Mouse (Mus musculus) frontal cortex, postnatal 10 days (tissue): ENCODE measurements around the gene Lrrc49.

Experiments
- DNase-seq, 2 experiments: peaks; one replicate each; pipeline ENCODE4 v3.0.0; 2022; ENCODE audit warnings: low spot score in 2 of 2, mixed read lengths in 1 of 2

Lrrc49 gene

GRCm38 (mm10) chr9:60674780-60675179, 13.2 kb downstream of the Lrrc49 start:
- no peak for DNase-seq

- DNase-seq, result no peak
Observed at GRCm38 (mm10) chr9:60672568-60672967, 15.4 kb downstream of the Lrrc49 start.

- DNase-seq, result no peak
Observed at GRCm38 (mm10) chr9:60668886-60669285, 19.1 kb downstream of the Lrrc49 start.

DNA sequence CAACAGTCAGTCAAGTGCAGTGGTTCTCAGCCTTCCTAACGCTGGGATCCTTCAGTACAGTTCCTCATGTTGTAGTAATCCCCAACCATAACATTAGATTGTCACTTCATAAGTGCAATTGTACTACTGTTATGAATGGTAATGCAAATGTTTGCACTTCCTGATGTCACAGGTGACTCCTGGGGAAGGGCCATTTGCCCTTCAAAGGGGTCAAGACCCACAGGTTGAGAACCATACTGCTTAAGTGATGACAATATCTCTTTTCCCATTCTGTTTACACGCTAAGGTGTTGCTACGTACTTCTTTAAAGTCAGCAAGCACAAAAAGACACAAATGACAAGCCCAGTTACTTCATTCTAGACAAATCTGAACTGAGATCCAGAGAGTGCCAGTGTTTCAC, 22.4 kb downstream of the Lrrc49 start:
- no peak for DNase-seq

DNA sequence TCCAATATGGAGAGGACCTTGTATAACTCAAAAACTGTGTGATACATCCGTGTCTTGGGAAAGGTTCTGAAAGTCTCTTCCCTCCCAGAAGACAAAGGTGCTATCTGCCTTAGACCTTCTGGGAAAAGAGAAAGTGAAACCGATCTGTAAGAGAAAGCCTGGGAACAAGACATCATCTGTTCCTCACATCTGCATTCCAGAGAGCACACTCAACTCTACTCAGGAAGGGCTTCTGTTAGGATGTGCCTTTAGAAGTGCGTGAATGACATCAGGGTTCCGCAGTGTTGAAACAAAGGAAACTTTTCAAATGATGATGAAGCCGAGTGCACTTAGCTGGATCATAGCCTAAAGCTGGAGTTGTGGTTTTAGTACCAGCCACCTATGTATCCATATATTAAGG, 23.1 kb downstream of the Lrrc49 start:
- no peak for DNase-seq

DNA sequence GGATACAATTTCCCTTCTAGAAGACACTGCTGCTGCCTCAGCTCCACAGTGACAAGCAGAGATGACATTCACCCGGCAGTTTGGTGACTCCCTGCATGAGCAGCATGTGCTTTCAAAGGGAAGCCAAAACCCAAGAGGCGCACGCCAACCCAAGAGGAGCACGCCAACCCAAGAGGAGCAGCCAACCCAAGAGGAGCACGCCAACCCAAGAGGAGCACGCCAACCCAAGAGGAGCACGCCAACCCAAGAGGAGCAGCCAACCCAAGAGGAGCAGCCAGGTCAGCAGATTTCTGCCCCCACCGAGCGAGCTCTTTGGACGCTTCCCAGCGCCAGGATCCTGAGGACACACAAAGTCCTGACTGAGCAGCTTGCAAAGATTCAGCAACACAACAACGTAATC, 23.6 kb downstream of the Lrrc49 start:
- DNase-seq, result peak in 1 of 2 experiments; percentile 20

- no peak for DNase-seq
Observed at GRCm38 (mm10) chr9:60662936-60663335, 25.0 kb downstream of the Lrrc49 start.

GRCm38 (mm10) chr9:60653582-60653981, 34.4 kb downstream of the Lrrc49 start:
- DNase-seq, result no peak

- no peak for DNase-seq
Observed at GRCm38 (mm10) chr9:60653137-60653536, 34.8 kb downstream of the Lrrc49 start.

- DNase-seq, result no peak
Observed at GRCm38 (mm10) chr9:60650277-60650676, 37.7 kb downstream of the Lrrc49 start.

GRCm38 (mm10) chr9:60648981-60649975, 38.7 kb downstream of the Lrrc49 start:
- DNase-seq, result peak; percentile 43 to 51

DNA sequence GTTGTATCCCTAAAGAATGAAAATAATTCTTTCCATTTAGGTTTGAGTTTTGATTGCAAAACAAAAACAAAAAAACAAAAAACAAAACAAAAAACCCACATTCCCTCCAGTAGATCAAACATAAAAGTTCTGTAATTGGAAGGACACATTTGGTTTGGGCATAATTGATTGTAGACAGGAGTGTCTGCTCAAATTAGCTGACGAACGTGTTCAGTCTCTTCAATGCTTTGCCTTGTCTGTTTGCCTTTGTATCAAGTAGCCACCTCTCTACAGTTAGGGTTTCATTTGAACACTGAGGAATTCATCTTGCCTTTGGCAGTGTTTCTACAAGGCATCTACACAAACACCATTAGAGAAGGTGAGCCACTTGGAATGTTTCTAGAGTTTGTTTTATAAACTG, 54.4 kb downstream of the Lrrc49 start:
- DNase-seq, result no peak

GRCm38 (mm10) chr9:60626311-60626791, 61.6 kb downstream of the Lrrc49 start:
- DNase-seq, result no peak

GRCm38 (mm10) chr9:60625895-60626294, 62.1 kb downstream of the Lrrc49 start:
- DNase-seq, result no peak

DNA sequence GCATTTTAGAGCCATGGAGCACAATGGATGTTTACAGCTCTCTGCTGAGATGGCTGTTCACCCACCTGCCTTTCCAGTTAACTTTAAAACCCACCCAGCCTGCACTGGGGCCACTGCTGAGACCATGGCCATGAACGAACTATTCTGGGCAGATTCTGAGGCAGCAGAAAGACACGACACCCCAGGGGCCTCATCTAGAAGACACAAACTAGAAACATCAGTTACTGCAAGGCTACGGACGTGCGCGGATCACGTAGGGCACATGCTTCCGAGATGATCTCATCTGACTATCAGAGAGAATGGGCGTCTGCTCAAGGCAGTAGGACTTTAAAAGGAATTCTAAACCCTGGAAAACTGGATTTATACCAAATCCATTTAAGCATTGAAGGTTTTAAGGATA, 71.0 kb downstream of the Lrrc49 start:
- no peak for DNase-seq

GRCm38 (mm10) chr9:60616359-60616758, 71.6 kb downstream of the Lrrc49 start:
- DNase-seq, result no peak

DNA sequence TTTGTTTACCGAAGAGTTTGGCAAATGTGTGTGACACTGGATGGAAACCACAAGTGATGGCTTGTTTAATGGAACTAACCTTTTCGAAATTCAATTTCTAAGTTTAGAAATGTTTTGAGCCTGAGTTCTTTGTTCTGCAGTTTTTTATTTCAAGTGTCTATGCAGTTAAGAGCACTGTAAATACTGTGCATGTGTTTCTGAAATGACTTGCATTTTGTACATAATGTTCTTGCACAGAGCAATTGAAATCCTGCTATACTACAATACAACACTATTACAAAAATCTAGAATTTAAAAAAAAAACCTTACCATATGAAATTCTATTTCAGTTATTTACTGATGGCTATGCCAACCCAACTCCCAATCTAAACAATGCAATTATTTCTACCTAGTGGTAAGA, 75.7 kb downstream of the Lrrc49 start:
- no peak for DNase-seq

- DNase-seq, result no peak
Observed at GRCm38 (mm10) chr9:60610194-60610593, 77.8 kb downstream of the Lrrc49 start.

DNA sequence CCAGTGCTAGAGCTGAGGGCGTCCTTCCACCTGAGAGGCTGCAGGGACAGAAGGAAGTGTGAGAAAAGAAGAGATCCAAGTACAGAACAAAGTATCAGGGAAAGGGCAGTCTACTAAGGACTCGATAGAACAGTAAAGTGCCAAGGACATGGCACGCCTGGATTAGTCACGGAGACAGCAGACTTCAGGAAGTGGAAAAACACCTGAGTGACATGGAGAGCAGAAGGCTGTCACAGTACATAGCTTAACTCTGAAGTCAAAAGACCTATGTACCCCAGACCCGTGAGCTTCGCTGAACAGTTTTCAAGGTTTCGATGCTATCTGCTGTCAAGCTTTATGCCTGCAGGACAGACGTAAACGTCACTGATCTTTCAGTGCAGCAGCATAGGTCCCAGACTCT, 79.1 kb downstream of the Lrrc49 start:
- no peak for DNase-seq

GRCm38 (mm10) chr9:60608086-60608485, 79.9 kb downstream of the Lrrc49 start:
- DNase-seq, result no peak

DNA sequence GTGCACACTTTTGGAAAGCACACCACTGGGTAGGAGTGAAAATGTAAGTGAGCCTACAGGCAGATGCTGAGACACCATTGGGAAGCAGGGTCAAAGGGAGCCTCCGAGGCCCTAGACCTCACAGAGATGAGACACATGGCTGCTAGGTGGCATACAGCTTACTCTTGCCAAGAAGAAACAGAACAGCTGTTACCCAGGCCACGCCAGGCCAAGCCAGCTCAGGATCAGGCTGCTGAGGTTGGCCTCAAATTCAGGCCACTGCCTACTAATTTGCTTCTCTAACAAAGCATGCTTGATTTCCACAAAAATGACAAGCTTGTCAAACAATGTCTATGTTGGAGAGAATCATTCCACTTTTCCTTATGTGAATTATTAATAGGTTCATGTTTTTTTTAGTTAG, 83.0 kb downstream of the Lrrc49 start:
- DNase-seq, result no peak

- no peak for DNase-seq
Observed at GRCm38 (mm10) chr9:60601936-60602335, 86.0 kb downstream of the Lrrc49 start.

DNA sequence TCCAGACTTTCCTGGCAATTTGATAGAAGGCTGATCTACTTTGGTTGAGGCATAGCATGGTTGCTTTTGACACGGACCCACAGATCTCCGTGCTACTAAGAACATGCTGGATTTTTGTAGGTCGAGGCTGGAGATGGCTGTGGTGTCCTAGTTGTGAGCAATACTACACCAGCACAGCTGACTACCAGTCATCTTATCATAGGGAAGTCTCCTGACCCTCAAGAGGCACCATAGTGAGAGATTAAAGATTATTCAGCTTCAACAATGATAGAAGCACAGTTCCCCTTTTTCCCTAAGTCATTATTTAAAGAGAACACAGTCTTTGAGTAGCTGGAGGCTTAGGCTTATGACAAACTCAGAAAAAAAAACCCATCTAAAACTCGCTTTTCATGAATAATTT, 87.7 kb downstream of the Lrrc49 start:
- no peak for DNase-seq
